Mouse (Mus musculus): ENCODE data around the gene Tmprss11e. TPM values are rescaled to one million over a fixed set of nuclear protein-coding genes. Genes with fewer than 3 reads are reported as not detected.

The Tmprss11e gene
- polyA plus RNA-seq, 1 experiment from 2014 or later, result not detected

DNA sequence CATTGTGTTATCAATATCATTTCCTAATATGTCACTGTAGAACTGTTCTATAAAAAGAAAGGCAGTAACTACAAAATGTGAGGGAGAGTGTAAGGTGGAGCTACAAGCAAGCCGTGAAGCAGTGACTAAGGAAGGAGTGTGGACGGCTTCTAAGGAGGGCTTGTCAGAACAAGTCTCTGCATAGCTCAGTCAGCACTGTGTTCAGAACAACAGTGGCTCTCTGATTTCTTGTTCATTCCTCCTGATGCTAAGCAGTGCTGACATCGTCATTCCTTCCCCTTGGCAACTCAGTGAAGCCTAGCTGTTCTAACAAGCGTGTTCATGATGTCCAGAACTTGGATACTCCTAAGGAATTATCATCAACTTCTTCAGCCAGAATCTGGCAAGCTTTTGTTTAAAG lies 15.0 kb downstream of the Tmprss11e start:
- 76% methylated on average over 4 of the region's 4 CpGs for WGBS
- H3K27me3 ChIP-seq (ENCODE audit: insufficient read depth, poor library complexity, severe bottlenecking), result no peaks in the 10 kb centered on the region
- no peak for DNase-seq (ENCODE audit: low spot score)

DNA sequence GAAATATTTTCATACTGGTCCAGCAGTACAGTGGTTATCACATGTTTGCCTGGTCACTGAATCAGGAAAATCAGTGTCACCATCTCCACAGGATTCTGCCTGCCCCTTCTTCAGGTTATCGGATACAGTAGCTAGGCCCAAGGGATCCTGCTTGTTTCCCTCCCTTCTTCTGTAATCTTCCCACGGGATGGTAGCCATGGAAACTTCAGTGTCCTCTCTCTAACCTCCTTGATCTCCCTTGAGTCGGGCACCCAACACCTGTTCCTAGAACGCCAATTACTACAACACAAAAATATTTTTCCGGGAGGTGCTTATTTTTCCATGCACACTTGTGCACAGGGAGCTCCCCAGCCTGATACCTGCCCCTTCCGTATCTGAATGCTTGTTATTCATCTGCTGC lies 17.0 kb downstream of the Tmprss11e start:
- WGBS, result 77% methylated on average over 6 of the region's 6 CpGs
- Histone ChIP-seq H3K9me3 (no peaks in the 10 kb centered on the region), H3K4me1 (replicated peaks) (no peaks in the 10 kb centered on the region), H3K36me3 (no peaks in the 10 kb centered on the region), H3K27me3 (ENCODE audit: insufficient read depth, poor library complexity, severe bottlenecking) (no peaks in the 10 kb centered on the region), H3K4me3 (no peak overlapping the region), H3K27ac (no peak overlapping the region)
- DNase-seq (ENCODE audit: low spot score), result no peak

More for the DNA sequence above, 15.0 kb downstream of the Tmprss11e start:
- Histone ChIP-seq H3K27ac (no peak overlapping the region), H3K36me3 (no peaks in the 10 kb centered on the region), H3K4me3 (no peak overlapping the region), H3K4me1 (replicated peaks) (no peaks in the 10 kb centered on the region), H3K9me3 (no peaks in the 10 kb centered on the region)

- DNase-seq (ENCODE audit: low spot score), result no peak
- WGBS, result 88% methylated on average over 9 of the region's 9 CpGs
- no peaks in the 10 kb centered on the region for H3K9me3 ChIP-seq
- no peak overlapping the region for H3K27ac ChIP-seq
- no peaks in the 10 kb centered on the region for H3K4me1 ChIP-seq (replicated peaks)
- H3K27me3 ChIP-seq (ENCODE audit: insufficient read depth, poor library complexity, severe bottlenecking), result no peaks in the 10 kb centered on the region
- no peaks in the 10 kb centered on the region for H3K36me3 ChIP-seq
- no peak overlapping the region for H3K4me3 ChIP-seq
Measured at GRCm38 (mm10) chr5:86727033-86727432, 18.6 kb downstream of the Tmprss11e start.

DNA sequence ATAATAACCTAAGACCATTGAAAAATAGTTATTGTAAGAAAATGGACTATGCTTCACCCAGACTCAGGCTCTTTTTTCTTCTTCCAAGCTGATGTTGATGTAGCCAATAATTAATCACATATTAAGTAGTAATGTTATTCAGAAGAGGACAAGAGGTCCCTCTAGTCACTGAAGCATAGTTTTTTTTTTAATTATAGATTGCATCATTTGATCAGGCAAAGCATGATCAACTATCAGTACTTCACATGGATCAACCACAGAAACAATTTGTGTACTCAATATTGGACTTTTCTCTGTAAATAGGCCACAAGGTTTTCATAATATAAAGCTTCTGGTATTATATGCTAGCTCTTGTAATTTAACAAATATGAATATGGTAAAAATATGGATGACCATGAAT lies 20.6 kb downstream of the Tmprss11e start:
- H3K27ac ChIP-seq, result no peak overlapping the region
- no peak for DNase-seq (ENCODE audit: low spot score)

DNA sequence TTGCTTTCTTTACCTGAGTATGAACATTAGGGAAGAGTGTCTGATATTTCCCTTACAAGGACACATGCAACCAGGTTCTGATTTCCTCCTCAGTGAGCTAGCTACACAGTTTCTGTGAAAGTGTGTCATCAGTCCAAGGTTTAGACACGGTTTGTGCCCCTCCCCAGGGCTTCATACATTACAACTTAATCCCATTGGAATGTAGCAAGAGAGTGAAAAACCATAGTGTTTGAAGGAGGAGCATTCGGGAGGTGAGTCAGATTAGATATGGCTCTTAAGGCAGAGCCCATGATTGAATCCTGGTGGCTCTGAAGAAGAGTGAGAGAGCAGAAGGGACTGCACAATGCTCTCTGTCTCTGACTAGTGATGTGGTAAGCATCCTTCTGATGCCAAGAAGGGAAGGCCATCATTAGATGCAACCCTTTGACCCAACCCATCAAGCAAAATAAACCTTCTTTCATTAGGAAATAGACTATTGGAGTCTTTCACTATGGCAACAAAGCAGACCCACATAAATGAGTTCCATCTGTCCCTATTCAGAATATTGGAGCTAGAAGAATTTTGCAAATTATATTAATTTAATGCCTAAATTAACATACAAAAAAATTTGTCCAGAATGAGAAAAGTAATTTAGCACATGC lies 22.7 kb downstream of the Tmprss11e start:
- H3K4me3 ChIP-seq, result no peak overlapping the region
- DNase-seq (ENCODE audit: low spot score), result no peak
- H3K27me3 ChIP-seq (ENCODE audit: insufficient read depth, poor library complexity, severe bottlenecking), result no peaks in the 10 kb centered on the region
- no peaks in the 10 kb centered on the region for H3K4me1 ChIP-seq (replicated peaks)
- no peak overlapping the region for H3K27ac ChIP-seq
- H3K36me3 ChIP-seq, result no peaks in the 10 kb centered on the region
- no peaks in the 10 kb centered on the region for H3K9me3 ChIP-seq
- WGBS, result 64% methylated on average over 2 of the region's 2 CpGs

More for the DNA sequence above, 20.6 kb downstream of the Tmprss11e start:
- no peaks in the 10 kb centered on the region for H3K9me3 ChIP-seq
- no peaks in the 10 kb centered on the region for H3K27me3 ChIP-seq (ENCODE audit: insufficient read depth, poor library complexity, severe bottlenecking)
- no peaks in the 10 kb centered on the region for H3K4me1 ChIP-seq (replicated peaks)
- H3K36me3 ChIP-seq, result no peaks in the 10 kb centered on the region
- no peak overlapping the region for H3K4me3 ChIP-seq

GRCm38 (mm10) chr5:86714967-86715366 lies 30.6 kb downstream of the Tmprss11e start:
- no peak overlapping the region for H3K27ac ChIP-seq
- H3K4me1 ChIP-seq (replicated peaks), result no peaks in the 10 kb centered on the region
- WGBS, result 92% methylated on average over 2 of the region's 2 CpGs
- H3K27me3 ChIP-seq (ENCODE audit: insufficient read depth, poor library complexity, severe bottlenecking), result no peaks in the 10 kb centered on the region
- no peak overlapping the region for H3K4me3 ChIP-seq
- no peaks in the 10 kb centered on the region for H3K9me3 ChIP-seq
- no peaks in the 10 kb centered on the region for H3K36me3 ChIP-seq
- no peak for DNase-seq (ENCODE audit: low spot score)

GRCm38 (mm10) chr5:86704923-86705322 lies 40.7 kb downstream of the Tmprss11e start:
- no peaks in the 10 kb centered on the region for H3K36me3 ChIP-seq
- no peak for DNase-seq (ENCODE audit: low spot score)
- H3K27ac ChIP-seq, result no peak overlapping the region
- no peaks in the 10 kb centered on the region for H3K27me3 ChIP-seq (ENCODE audit: insufficient read depth, poor library complexity, severe bottlenecking)
- no peaks in the 10 kb centered on the region for H3K4me1 ChIP-seq (replicated peaks)
- no peaks in the 10 kb centered on the region for H3K9me3 ChIP-seq
- H3K4me3 ChIP-seq, result no peak overlapping the region
- WGBS, result 74% methylated on average over 3 of the region's 3 CpGs

- no peaks in the 10 kb centered on the region for H3K9me3 ChIP-seq
- no peaks in the 10 kb centered on the region for H3K36me3 ChIP-seq
- H3K4me1 ChIP-seq (replicated peaks), result no peaks in the 10 kb centered on the region
- no peak overlapping the region for H3K27ac ChIP-seq
- peak; percentile 42 for DNase-seq (ENCODE audit: low spot score)
- H3K27me3 ChIP-seq (ENCODE audit: insufficient read depth, poor library complexity, severe bottlenecking), result no peaks in the 10 kb centered on the region
- no peak overlapping the region for H3K4me3 ChIP-seq
- 68% methylated on average over 4 of the region's 4 CpGs for WGBS
Measured at GRCm38 (mm10) chr5:86684667-86685066, 60.9 kb downstream of the Tmprss11e start.

DNA sequence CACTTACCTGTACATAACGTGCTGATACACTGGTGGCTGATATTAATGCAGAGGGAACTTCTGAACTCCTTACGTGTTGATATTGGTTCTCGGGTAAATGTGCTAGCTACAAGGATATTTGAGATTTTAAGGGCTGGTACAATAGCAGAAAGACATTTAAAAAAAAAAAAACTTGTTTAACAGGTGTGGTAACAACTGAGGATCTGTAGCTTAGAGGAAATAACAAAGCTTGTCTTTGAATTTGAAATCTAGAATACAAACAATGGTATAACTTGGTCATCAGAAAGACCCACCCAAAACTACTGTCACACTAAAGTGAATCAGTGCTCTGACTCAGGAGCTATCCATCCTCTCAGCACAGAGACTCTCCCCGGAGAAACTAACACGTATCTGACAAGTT lies 69.4 kb downstream of the Tmprss11e start, which contains the start of gene Tmprss11b:
Gene Tmprss11b, minus strand, starts transcription at position 101 of the 400 bp plus-strand sequence.
- Histone ChIP-seq H3K4me1 (replicated peaks) (no peaks in the 10 kb centered on the region), H3K36me3 (no peaks in the 10 kb centered on the region), H3K27me3 (ENCODE audit: insufficient read depth, poor library complexity, severe bottlenecking) (no peaks in the 10 kb centered on the region), H3K27ac (no peak within 1 kb of the TSS), H3K4me3 (no peak within 1 kb of the TSS), H3K9me3 (no peaks in the 10 kb centered on the region)
- WGBS, result 83% methylated on average over 5 of the region's 5 CpGs
- DNase-seq (ENCODE audit: low spot score), result no peak

Other genes with a start within 250 kb of the Tmprss11e start
- gene Tmprss11g, start 227.2 kb downstream of the Tmprss11e start, polyA plus RNA-seq (2016; fragmentation: Nextera tagmentation; extraction: Ambion mirVana), result not detected in 2 replicates
- not detected in 2 replicates for gene Tmprss11f, start 113.4 kb downstream of the Tmprss11e start, polyA plus RNA-seq (2016; fragmentation: Nextera tagmentation; extraction: Ambion mirVana)
- not detected in 2 replicates for gene Tmprss11b, start 69.5 kb downstream of the Tmprss11e start, polyA plus RNA-seq (2016; fragmentation: Nextera tagmentation; extraction: Ambion mirVana)
- 26.8 and 41.0 TPM in 2 replicates for gene Ythdc1, start 58.4 kb upstream of the Tmprss11e start, polyA plus RNA-seq (2016; fragmentation: Nextera tagmentation; extraction: Ambion mirVana)
- gene Ugt2b34, start 161.1 kb upstream of the Tmprss11e start, polyA plus RNA-seq (2016; fragmentation: Nextera tagmentation; extraction: Ambion mirVana), result not detected in 2 replicates
- not detected in 2 replicates for gene Ugt2b1, start 180.7 kb upstream of the Tmprss11e start, polyA plus RNA-seq (2016; fragmentation: Nextera tagmentation; extraction: Ambion mirVana)

Measured in hindbrain, embryonic 10.5 days (tissue).